Mouse (Mus musculus) brain, embryonic 14.5 days (tissue): ENCODE measurements around the gene Npcd.

ENCODE experiments used
- CTCF ChIP-seq: fragments of 200-500 bp; IDR thresholded peaks from 2 replicates; pipeline ENCODE4 v1.5.1; 2012; ENCODE audit warnings: inconsistent platforms, mild to moderate bottlenecking, moderate library complexity, borderline replicate concordance; ENCODE audit not compliant: insufficient read depth, insufficient read length; ENCODE audit errors: extremely low read depth
- POLR2A ChIP-seq: fragments of 200-500 bp; IDR thresholded peaks from 2 replicates; pipeline ENCODE4 v1.6.1; 2012; ENCODE audit warnings: mild to moderate bottlenecking, inconsistent platforms, borderline replicate concordance; ENCODE audit not compliant: poor library complexity, insufficient read depth, insufficient read length, severe bottlenecking; ENCODE audit errors: extremely low read depth

DNA sequence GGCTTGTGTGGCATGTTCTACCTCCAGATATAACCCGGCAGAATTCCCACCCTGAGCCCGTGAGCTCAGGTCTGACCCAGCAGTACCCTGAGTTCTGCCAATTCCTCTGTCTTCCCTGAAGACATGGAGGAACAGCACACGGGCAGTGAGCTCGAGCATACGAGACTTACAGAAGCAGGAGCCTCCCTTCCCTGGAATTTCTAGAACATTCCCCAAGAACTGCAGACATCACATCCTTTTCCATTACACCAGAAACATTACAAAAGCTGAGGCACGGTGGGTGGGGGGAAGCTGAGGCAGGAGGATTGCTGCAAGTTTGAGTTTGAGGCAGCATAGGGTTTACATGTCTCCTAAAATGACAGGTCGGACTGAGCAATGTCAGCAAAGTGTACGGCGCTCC is 25.8 kb upstream of the Npcd start:
- no peak for TF ChIP-seq POLR2A
- no peak for TF ChIP-seq CTCF
